Mouse (Mus musculus): ENCODE results near the gene Slc9b2.

GRCm38 (mm10) chr3:135332691-135333090 is 25.2 kb downstream of the Slc9b2 start:
- TF ChIP-seq HCFC1 (IDR thresholded peaks at IDR 0.05; ENCODE audit: borderline replicate concordance, insufficient read depth, low read length) (no peak), MAFK (IDR thresholded peaks at IDR 0.05; ENCODE audit: insufficient read depth, low read depth, low read length) (no peak), ZNF384 (IDR thresholded peaks at IDR 0.05; ENCODE audit: low read depth, low read length) (no peak), CHD2 (IDR thresholded peaks at IDR 0.05; ENCODE audit: low read depth, low read length) (no peak), ZC3H11A (IDR thresholded peaks at IDR 0.05; ENCODE audit: borderline replicate concordance, low read depth, low read length) (no peak)
